15 mouse cellular contexts compared by ENCODE assay signal in the genomic region with DNA sequence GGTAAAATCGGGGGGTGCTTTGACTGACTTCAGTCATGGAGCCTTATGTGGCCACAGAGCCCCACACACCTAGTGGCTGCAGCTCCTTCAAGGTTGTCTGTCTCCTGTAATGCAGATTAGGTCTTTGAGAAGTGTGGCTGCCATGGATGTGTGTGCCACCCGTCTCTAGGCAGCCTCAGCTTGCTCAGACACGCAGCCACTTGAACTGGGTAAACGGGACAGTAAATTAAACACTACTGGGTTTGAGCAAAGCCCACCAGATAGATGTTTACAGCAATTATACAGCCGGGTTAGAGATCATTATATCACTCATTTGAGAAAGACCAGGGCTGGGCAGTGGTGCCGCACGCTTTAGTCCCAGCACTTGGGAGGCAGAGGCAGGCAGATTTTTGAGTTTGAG. TPM values are rescaled to one million over a fixed set of nuclear protein-coding genes. Genes with fewer than 3 reads are reported as not detected.
"Had no signal": no experiment of that assay in that cellular context is flagged by ENCODE, and none has a peak within 500 bp of the region (broad histone marks: within the 10 kb centered on the region; RNA-seq: fewer than 3 reads in every experiment).

No protein-coding gene starts in this region.

- H3K9me3 ChIP-seq: limb, embryonic 10.5 days; liver, embryonic 15.5 days; lung, embryonic 15.5 days; midbrain, embryonic 10.5 days; midbrain, embryonic 15.5 days; neural tube, embryonic 13.5 days had no signal

- H3K27ac ChIP-seq: left cerebral cortex, adult 2 months; limb, embryonic 10.5 days; liver, embryonic 15.5 days; lung, embryonic 15.5 days; midbrain, embryonic 10.5 days; midbrain, embryonic 15.5 days; neural tube, embryonic 13.5 days had no signal

- H3K27me3 ChIP-seq: liver, embryonic 15.5 days; lung, embryonic 15.5 days; midbrain, embryonic 15.5 days; neural tube, embryonic 13.5 days had no signal

- H3K4me2 ChIP-seq: liver, embryonic 11.5 days; liver, embryonic 15.5 days; lung, embryonic 15.5 days; midbrain, embryonic 15.5 days; neural tube, embryonic 13.5 days had no signal

- DNase-seq: kidney, postnatal 14 days; lung, postnatal 14 days; retina, postnatal 1 day; right cerebral cortex, postnatal 4 days; spleen, adult 18-20 months; thymus, adult 18-20 months; thymus, postnatal 14 days had no signal

- H3K9ac ChIP-seq: liver, embryonic 15.5 days; lung, embryonic 15.5 days; midbrain, embryonic 15.5 days; neural tube, embryonic 13.5 days had no signal

- H3K4me3 ChIP-seq: left cerebral cortex, adult 2 months; limb, embryonic 10.5 days; liver, embryonic 15.5 days; lung, embryonic 15.5 days; midbrain, embryonic 10.5 days; midbrain, embryonic 15.5 days; neural tube, embryonic 13.5 days had no signal

- ATAC-seq: midbrain, embryonic 15.5 days had no signal

- H3K4me1 ChIP-seq: liver, embryonic 15.5 days had no signal

RNA-seq across cellular contexts. Expression of gene Cacna2d4, which starts 41.7 kb away (rescaled TPM):
- polyA plus RNA-seq: limb, embryonic 10.5 days; liver, embryonic 11.5 days; liver, embryonic 15.5 days had no signal
